Mouse (Mus musculus): ENCODE measurements around the gene Casp4. TPM values are rescaled to one million over a fixed set of nuclear protein-coding genes. Genes with fewer than 3 reads are reported as not detected.
A peak's percentile ranks its signal among the peaks of the same experiment; 100 is the strongest.

Gene Casp4
- polyA plus RNA-seq, 1 experiment from 2014 or later, result 1.2 TPM

DNA sequence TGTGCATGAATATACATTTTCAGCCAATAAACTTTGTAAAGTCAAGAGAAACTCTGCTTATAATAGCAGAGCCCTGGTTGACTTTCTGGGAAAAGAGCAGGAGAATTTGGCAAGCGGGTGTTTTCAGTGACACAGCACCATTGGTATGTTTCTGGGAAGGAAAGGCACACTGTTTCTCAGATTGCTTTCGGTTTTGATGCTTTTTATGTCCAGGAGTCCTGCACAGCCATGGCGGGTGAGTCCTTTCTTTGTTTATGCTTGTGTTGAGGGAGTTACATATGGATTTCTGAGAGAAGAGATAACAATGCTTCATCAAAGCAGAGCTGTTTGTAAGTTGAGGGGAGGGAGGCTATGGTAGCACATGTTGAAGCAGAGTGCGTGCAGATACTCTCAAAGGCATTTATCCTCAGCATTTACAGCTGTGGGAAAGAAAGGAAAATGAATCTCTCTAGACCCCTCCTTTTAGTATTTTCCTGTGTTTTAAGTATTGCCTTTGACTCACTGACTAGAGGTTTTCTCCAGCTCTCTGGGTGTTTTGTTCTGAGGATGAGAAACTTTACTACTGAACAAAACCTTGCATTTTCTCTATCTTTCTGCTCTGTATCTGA, 36.8 kb downstream of the Casp4 start, which contains the start of gene Casp12:
Gene Casp12, plus strand, starts transcription at position 140 of the 608 bp plus-strand sequence.
- Histone ChIP-seq H3K4me3 (ENCODE audit: low read depth, low read length) (no peak within 1 kb of the TSS), H3K27me3 (replicated peaks; ENCODE audit: control insufficient read depth, insufficient read depth, low read length) (no peaks in the 10 kb centered on the region), H3K4me2 (ENCODE audit: low read depth, low read length) (no peak within 1 kb of the TSS), H3K27ac (replicated peaks; ENCODE audit: low read depth, low read length) (no peak within 1 kb of the TSS), H3K9ac (ENCODE audit: low read depth, low read length) (no peak within 1 kb of the TSS), H3K36me3 (ENCODE audit: control insufficient read depth, insufficient read depth, low read length) (no peaks in the 10 kb centered on the region), H3K9me3 (ENCODE audit: control insufficient read depth, low read length) (no peaks in the 10 kb centered on the region), H3K4me1 (ENCODE audit: control insufficient read depth, insufficient read depth, low read length) (no peaks in the 10 kb centered on the region)
- WGBS, result 58% methylated on average over 4 of the region's 4 CpGs
- ATAC-seq (ENCODE audit: low read depth) (no peak), DNase-seq (ENCODE audit: low spot score) (peak; percentile 17)

DNA sequence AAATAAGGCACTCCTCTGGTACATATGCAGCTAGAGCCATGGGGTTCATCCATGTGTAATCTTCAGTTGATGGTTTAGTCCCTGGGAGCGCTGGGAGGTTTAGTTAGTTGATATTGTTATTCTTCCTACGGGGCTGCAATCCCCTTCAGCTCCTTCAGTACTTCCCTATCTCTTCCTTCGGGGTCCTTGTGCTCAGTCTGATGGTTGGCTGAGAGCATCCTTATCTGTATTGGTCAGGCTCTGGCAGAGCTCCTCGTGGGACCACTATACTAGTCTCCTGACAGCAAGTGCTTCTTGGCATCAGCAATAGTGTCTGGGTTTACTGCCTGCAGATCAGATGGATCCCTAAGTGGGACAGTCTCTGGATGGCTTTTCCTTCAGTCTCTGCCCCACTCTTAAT, 38.8 kb downstream of the Casp4 start:
- Histone ChIP-seq H3K9me3 (ENCODE audit: control insufficient read depth, low read length) (no peaks in the 10 kb centered on the region), H3K27me3 (replicated peaks; ENCODE audit: control insufficient read depth, insufficient read depth, low read length) (no peaks in the 10 kb centered on the region), H3K4me2 (ENCODE audit: low read depth, low read length) (no peak overlapping the region), H3K27ac (replicated peaks; ENCODE audit: low read depth, low read length) (no peak overlapping the region), H3K36me3 (ENCODE audit: control insufficient read depth, insufficient read depth, low read length) (no peaks in the 10 kb centered on the region), H3K9ac (ENCODE audit: low read depth, low read length) (no peak overlapping the region), H3K4me1 (ENCODE audit: control insufficient read depth, insufficient read depth, low read length) (no peaks in the 10 kb centered on the region), H3K4me3 (ENCODE audit: low read depth, low read length) (no peak overlapping the region)
- ATAC-seq (ENCODE audit: low read depth) (no peak), DNase-seq (ENCODE audit: low spot score) (no peak)
- 82% methylated on average over 4 of the region's 4 CpGs for WGBS

DNA sequence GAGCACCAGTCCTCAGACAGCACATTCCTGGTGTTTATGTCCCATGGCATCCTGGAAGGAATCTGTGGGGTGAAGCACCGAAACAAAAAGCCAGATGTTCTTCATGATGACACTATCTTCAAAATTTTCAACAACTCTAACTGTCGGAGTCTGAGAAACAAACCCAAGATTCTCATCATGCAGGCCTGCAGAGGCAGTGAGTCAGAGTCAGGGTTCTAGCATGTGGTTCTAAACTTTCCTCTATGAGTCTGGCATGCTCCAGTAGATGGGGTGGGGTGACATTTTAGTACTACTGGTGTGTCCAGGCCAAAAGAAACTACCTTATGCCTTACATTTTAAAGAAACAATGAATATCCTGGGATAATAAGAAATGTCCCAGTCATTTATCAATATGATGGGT, 45.0 kb downstream of the Casp4 start:
- H3K4me1 ChIP-seq (ENCODE audit: control insufficient read depth, insufficient read depth, low read length), result no peaks in the 10 kb centered on the region
- no peak overlapping the region for H3K9ac ChIP-seq (ENCODE audit: low read depth, low read length)
- no peak overlapping the region for H3K27ac ChIP-seq (replicated peaks; ENCODE audit: low read depth, low read length)
- no peak overlapping the region for H3K4me3 ChIP-seq (ENCODE audit: low read depth, low read length)
- H3K27me3 ChIP-seq (replicated peaks; ENCODE audit: control insufficient read depth, insufficient read depth, low read length), result no peaks in the 10 kb centered on the region
- no peak for DNase-seq (ENCODE audit: low spot score)
- H3K36me3 ChIP-seq (ENCODE audit: control insufficient read depth, insufficient read depth, low read length), result no peaks in the 10 kb centered on the region
- no peaks in the 10 kb centered on the region for H3K9me3 ChIP-seq (ENCODE audit: control insufficient read depth, low read length)
- WGBS, result 73% methylated on average over 2 of the region's 2 CpGs
- H3K4me2 ChIP-seq (ENCODE audit: low read depth, low read length), result no peak overlapping the region
- no peak for ATAC-seq (ENCODE audit: low read depth)

- Histone ChIP-seq H3K4me2 (ENCODE audit: low read depth, low read length) (no peak overlapping the region), H3K4me3 (ENCODE audit: low read depth, low read length) (no peak overlapping the region), H3K27me3 (replicated peaks; ENCODE audit: control insufficient read depth, insufficient read depth, low read length) (no peaks in the 10 kb centered on the region), H3K9ac (ENCODE audit: low read depth, low read length) (no peak overlapping the region), H3K9me3 (ENCODE audit: control insufficient read depth, low read length) (no peaks in the 10 kb centered on the region), H3K36me3 (ENCODE audit: control insufficient read depth, insufficient read depth, low read length) (no peaks in the 10 kb centered on the region), H3K4me1 (ENCODE audit: control insufficient read depth, insufficient read depth, low read length) (no peaks in the 10 kb centered on the region), H3K27ac (replicated peaks; ENCODE audit: low read depth, low read length) (no peak overlapping the region)
- no peak for ATAC-seq (ENCODE audit: low read depth)
- DNase-seq (ENCODE audit: low spot score), result no peak
These were observed 48.2 kb downstream of the Casp4 start for GRCm38 (mm10) chr9:5356801-5357200.

Other genes starting within 250 kb of the Casp4 start
- gene Casp1, start 10.3 kb upstream of the Casp4 start, polyA plus RNA-seq (2014; fragmentation: Nextera tagmentation; extraction: Ambion mirVana), result 2.3 and 3.3 TPM in 2 replicates
- gene Casp12, start 36.6 kb downstream of the Casp4 start, polyA plus RNA-seq (2014; fragmentation: Nextera tagmentation; extraction: Ambion mirVana), result 4.8 and 7.9 TPM in 2 replicates

Data from embryonic facial prominence, embryonic 14.5 days (tissue).